Mouse (Mus musculus) induced T-regulatory cell, adult 2 months (primary cell): ENCODE results near the gene Adgrd1.
A peak's percentile ranks its signal among the peaks of the same experiment; 100 is the strongest.

Experiments
- DNase-seq: peaks from one replicate; pipeline ENCODE4 v3.0.0-alpha.2; 2012; ENCODE audit warnings: low read depth

The Adgrd1 gene

GRCm38 (mm10) chr5:129208279-129208678, 111.7 kb downstream of the Adgrd1 start:
- DNase-seq: no peak

- no peak for DNase-seq
These were observed 112.3 kb downstream of the Adgrd1 start for GRCm38 (mm10) chr5:129208845-129209244.

GRCm38 (mm10) chr5:129211385-129212031, 115.0 kb downstream of the Adgrd1 start:
- DNase-seq: no peak

GRCm38 (mm10) chr5:129214023-129214422, 117.5 kb downstream of the Adgrd1 start:
- no peak for DNase-seq

GRCm38 (mm10) chr5:129216001-129216400, 119.5 kb downstream of the Adgrd1 start:
- no peak for DNase-seq

GRCm38 (mm10) chr5:129217481-129218221, 121.1 kb downstream of the Adgrd1 start:
- DNase-seq: peak; percentile 6

GRCm38 (mm10) chr5:129218222-129218505, 121.6 kb downstream of the Adgrd1 start:
- no peak for DNase-seq

- DNase-seq: no peak
These were observed 122.0 kb downstream of the Adgrd1 start for GRCm38 (mm10) chr5:129218537-129218981.

GRCm38 (mm10) chr5:129219178-129219760, 122.7 kb downstream of the Adgrd1 start:
- no peak for DNase-seq

- no peak for DNase-seq
These were observed 129.4 kb downstream of the Adgrd1 start for GRCm38 (mm10) chr5:129225810-129226450.

- DNase-seq: no peak
These were observed 131.6 kb downstream of the Adgrd1 start for GRCm38 (mm10) chr5:129228171-129228570.

GRCm38 (mm10) chr5:129233301-129233700, 136.8 kb downstream of the Adgrd1 start:
- no peak for DNase-seq

- DNase-seq: no peak
These were observed 137.4 kb downstream of the Adgrd1 start for GRCm38 (mm10) chr5:129233881-129234432.

- DNase-seq: no peak
These were observed 139.8 kb downstream of the Adgrd1 start for GRCm38 (mm10) chr5:129236366-129236765.

- DNase-seq: no peak
These were observed 145.3 kb downstream of the Adgrd1 start for GRCm38 (mm10) chr5:129241865-129242264.

GRCm38 (mm10) chr5:129242265-129242664, 145.7 kb downstream of the Adgrd1 start:
- no peak for DNase-seq

GRCm38 (mm10) chr5:129243120-129243519, 146.6 kb downstream of the Adgrd1 start:
- DNase-seq: no peak

- DNase-seq: no peak
These were observed 147.8 kb downstream of the Adgrd1 start for GRCm38 (mm10) chr5:129244392-129244791.

GRCm38 (mm10) chr5:129249080-129249479, 152.5 kb downstream of the Adgrd1 start:
- no peak for DNase-seq
